Mouse (Mus musculus) embryonic facial prominence, embryonic 12.5 days (tissue): ENCODE measurements around the gene Kcnk15. TPM values are rescaled to one million over a fixed set of nuclear protein-coding genes. Genes with fewer than 3 reads are reported as not detected.
A peak's percentile ranks its signal among the peaks of the same experiment; 100 is the strongest.

Experiments
- ATAC-seq: fragments of 200-750 bp; cut with Nextera tagmentation; 2 replicates; pipeline ENCODE4 v1.8.0; 2017; ENCODE audit not compliant: insufficient number of reproducible peaks, insufficient read depth, low FRiP score, low TSS enrichment
- H3K27ac ChIP-seq: fragments of 300-500 bp; sonication (generic); 2 replicates; pipeline ENCODE4 v1.5.1; 2016; ENCODE audit warnings: mild to moderate bottlenecking
- H3K27me3 ChIP-seq: fragments of 300-500 bp; sonication (generic); 2 replicates; pipeline ENCODE4 v1.6.1; 2016; ENCODE audit warnings: mild to moderate bottlenecking, moderate library complexity
- H3K36me3 ChIP-seq: fragments of 300-500 bp; sonication (generic); 2 replicates; pipeline ENCODE4 v1.6.1; 2016; ENCODE audit warnings: mild to moderate bottlenecking
- H3K4me1 ChIP-seq: fragments of 300-500 bp; sonication (generic); 2 replicates; pipeline ENCODE4 v1.6.1; 2016
- H3K4me2 ChIP-seq: fragments of 300-500 bp; sonication (generic); replicated peaks from 2 replicates; pipeline ENCODE4 v1.6.1; 2016; ENCODE audit warnings: mild to moderate bottlenecking, moderate library complexity
- H3K4me3 ChIP-seq: fragments of 300-500 bp; sonication (generic); 2 replicates; pipeline ENCODE4 v1.5.1; 2016; ENCODE audit warnings: mild to moderate bottlenecking
- H3K9ac ChIP-seq: fragments of 300-500 bp; sonication (generic); 2 replicates; pipeline ENCODE4 v1.6.1; 2016; ENCODE audit warnings: mild to moderate bottlenecking, moderate library complexity
- H3K9me3 ChIP-seq: fragments of 300-500 bp; sonication (generic); 2 replicates; pipeline ENCODE4 v1.6.1; 2016; ENCODE audit warnings: mild to moderate bottlenecking, moderate library complexity
- WGBS: fragments of 180-500 bp; shearing (Covaris S2); methylation state at CpG from one replicate; pipeline ENCODE4 v1.1.7; 2016; 5-methylcytosine and 5-hydroxymethylcytosine counted together
- polyA plus RNA-seq: library from polyadenylated mRNA; unstranded; fragments of >200 nt; fragmentation: Nextera tagmentation; extraction: Ambion mirVana; gene quantifications from 2 replicates; pipeline ENCODE4 v1.2.1, GENCODE M21; 2016

Kcnk15 gene
- polyA plus RNA-seq, 1 experiment from 2014 or later = not detected

DNA sequence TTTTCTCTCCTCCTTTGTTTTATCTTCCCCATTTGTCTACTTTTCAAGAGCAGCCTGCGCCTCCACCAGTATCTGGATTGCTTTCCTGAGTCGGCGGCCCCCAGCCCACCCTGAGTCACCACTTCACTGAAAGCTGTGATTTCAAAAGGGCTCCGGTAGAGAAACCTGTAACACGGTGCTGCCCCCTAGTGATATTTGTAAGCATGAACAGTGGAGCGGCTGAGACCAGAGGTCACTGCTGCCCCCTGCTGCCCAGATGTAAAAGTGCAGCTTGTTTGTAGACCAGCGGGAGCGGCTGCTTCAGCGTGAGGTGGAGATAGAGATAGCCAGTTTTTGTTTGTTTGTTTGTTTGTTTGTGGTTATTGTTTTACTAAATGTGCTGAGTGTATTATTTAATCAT is 15.4 kb upstream of the Kcnk15 start:
- 29% methylated on average over 9 of the region's 9 CpGs for WGBS
- H3K9me3 ChIP-seq = no peaks in the 10 kb centered on the region
- H3K4me1 ChIP-seq = no peaks in the 10 kb centered on the region
- H3K27ac ChIP-seq = no peak overlapping the region
- no peak overlapping the region for H3K9ac ChIP-seq
- H3K4me3 ChIP-seq = no peak overlapping the region
- H3K27me3 ChIP-seq = no peaks in the 10 kb centered on the region
- no peaks in the 10 kb centered on the region for H3K36me3 ChIP-seq
- ATAC-seq = no peak
- no peak overlapping the region for H3K4me2 ChIP-seq

DNA sequence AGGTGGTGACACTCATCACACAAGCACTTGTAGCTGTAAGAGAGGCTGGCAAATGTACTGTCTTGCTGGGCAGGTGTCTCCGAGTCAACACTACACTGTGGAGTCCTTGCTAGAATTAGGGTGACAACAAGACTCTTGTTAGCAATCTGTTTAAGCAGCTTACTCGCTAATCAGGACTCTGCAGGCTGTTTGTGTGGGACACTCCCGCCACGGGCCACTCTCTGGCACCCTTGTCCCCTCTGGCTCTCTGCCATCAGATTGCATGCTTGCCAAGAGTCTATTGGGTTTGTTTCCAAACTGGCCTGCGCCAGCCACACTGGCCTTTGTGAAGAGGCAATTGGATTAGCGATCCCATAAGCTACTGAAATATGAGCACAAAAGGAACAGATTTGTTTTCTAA is 13.9 kb upstream of the Kcnk15 start:
- no peak overlapping the region for H3K4me2 ChIP-seq
- no peaks in the 10 kb centered on the region for H3K36me3 ChIP-seq
- H3K9ac ChIP-seq = no peak overlapping the region
- ATAC-seq = no peak
- no peaks in the 10 kb centered on the region for H3K4me1 ChIP-seq
- H3K9me3 ChIP-seq = no peaks in the 10 kb centered on the region
- H3K27me3 ChIP-seq = no peaks in the 10 kb centered on the region
- no peak overlapping the region for H3K27ac ChIP-seq
- WGBS = 67% methylated on average over 6 of the region's 6 CpGs
- no peak overlapping the region for H3K4me3 ChIP-seq

DNA sequence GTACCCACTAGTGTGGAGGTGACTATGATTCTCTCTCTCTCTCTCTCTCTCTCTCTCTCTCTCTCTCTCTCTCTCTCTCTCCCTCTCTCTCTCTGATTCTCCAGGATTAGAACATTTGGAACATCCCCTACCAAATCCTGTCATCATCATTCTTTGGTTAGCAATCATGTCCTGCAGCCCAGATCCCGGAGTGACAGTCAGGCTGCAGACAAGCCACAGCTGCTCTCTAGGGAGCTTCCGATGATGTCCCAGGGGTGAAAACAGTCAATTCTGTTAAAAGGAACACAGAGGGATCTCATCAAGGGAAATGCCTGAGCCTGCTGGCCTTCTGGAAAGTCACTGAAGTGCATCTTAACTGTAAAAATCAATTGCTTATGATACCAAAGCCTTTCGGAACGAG is 11.4 kb upstream of the Kcnk15 start:
- no peak overlapping the region for H3K9ac ChIP-seq
- H3K4me2 ChIP-seq = no peak overlapping the region
- H3K27ac ChIP-seq = no peak overlapping the region
- no peak for ATAC-seq
- H3K4me3 ChIP-seq = no peak overlapping the region
- H3K27me3 ChIP-seq = no peaks in the 10 kb centered on the region
- WGBS = 72% methylated on average over 4 of the region's 4 CpGs
- H3K36me3 ChIP-seq = no peaks in the 10 kb centered on the region
- H3K4me1 ChIP-seq = no peaks in the 10 kb centered on the region
- H3K9me3 ChIP-seq = no peaks in the 10 kb centered on the region

DNA sequence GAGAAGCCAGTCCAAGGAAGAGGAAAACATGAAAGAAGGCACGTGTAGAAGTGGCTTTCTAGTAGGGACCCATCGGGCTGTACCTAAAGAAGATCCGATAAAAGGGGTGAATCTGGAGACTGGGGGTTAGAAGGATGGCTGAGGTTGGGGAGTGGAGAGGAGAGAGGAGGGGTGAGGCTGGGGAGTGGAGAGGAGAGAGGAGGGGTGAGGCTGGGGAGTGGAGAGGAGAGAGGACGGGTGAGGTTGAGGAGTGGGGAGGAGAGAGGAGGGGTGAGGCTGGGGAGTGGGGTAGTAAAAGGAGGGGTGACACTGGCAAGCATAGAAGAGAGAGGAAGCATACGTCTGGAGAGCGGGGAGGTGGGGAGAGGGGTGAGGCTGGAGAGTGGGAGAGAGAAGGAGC is 3.8 kb downstream of the Kcnk15 start:
- ATAC-seq = 0 out of 2 replicates have a peak, but pooled peaks have one; percentile 18
- H3K27me3 ChIP-seq = peaks cover 78% of the 10 kb centered on the region

DNA sequence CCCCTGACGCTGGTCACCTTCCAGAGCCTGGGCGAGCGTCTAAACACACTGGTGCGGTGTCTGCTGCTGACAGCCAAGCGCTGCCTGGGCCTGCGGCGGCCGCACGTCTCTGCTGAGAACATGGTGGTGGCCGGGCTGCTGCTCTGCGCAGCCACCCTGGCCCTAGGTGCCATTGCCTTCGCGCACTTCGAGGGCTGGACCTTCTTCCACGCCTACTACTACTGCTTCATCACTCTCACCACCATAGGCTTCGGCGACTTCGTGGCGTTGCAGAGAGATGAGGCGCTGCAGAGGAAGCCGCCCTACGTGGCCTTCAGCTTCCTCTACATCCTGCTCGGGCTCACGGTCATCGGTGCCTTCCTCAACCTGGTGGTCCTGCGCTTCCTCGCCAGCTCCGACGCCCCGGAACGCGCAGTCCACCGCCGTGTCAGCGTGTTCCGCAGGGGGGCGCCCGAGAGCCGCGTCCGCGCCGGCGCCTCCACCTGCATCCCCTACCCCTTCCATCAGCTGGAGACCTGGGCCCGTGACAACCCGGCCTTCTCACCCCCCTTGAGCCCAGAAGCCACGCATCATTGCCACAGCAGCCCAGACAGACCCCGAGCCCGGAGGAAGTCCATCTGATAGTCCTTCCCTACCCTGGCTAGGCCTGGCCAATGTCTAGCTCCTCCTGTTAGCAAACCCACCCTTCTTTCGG is 5.0 kb downstream of the Kcnk15 start:
- Histone ChIP-seq H3K36me3 (no peaks in the 10 kb centered on the region), H3K9me3 (no peaks in the 10 kb centered on the region), H3K4me2 (peak overlapping the region; percentile 31; the same call in 1 of the 2 replicates), H3K9ac (no peak overlapping the region), H3K4me1 (peaks cover 5% of the 10 kb centered on the region; the same call in 1 of the 2 replicates), H3K4me3 (no peak overlapping the region), H3K27me3 (peaks cover 73% of the 10 kb centered on the region), H3K27ac (no peak overlapping the region)
- ATAC-seq = peak; percentile 42
- WGBS = 15% methylated on average over 50 of the region's 50 CpGs

More for the DNA sequence above, 3.8 kb downstream of the Kcnk15 start:
- Histone ChIP-seq H3K9me3 (no peaks in the 10 kb centered on the region), H3K27ac (no peak overlapping the region), H3K4me1 (peaks cover 5% of the 10 kb centered on the region; the same call in 1 of the 2 replicates), H3K4me3 (no peak overlapping the region), H3K9ac (no peak overlapping the region), H3K4me2 (no peak overlapping the region), H3K36me3 (no peaks in the 10 kb centered on the region)
- WGBS = 79% methylated on average over 6 of the region's 6 CpGs

GRCm38 (mm10) chr2:163865311-163865710 is 11.9 kb downstream of the Kcnk15 start:
- no peak overlapping the region for H3K4me3 ChIP-seq
- WGBS = 90% methylated on average over 5 of the region's 5 CpGs
- H3K36me3 ChIP-seq = no peaks in the 10 kb centered on the region
- ATAC-seq = no peak
- no peak overlapping the region for H3K27ac ChIP-seq
- H3K9ac ChIP-seq = no peak overlapping the region
- no peaks in the 10 kb centered on the region for H3K9me3 ChIP-seq
- no peak overlapping the region for H3K4me2 ChIP-seq
- no peaks in the 10 kb centered on the region for H3K4me1 ChIP-seq
- peaks cover 10% of the 10 kb centered on the region; the same call in 1 of the 2 replicates for H3K27me3 ChIP-seq

DNA sequence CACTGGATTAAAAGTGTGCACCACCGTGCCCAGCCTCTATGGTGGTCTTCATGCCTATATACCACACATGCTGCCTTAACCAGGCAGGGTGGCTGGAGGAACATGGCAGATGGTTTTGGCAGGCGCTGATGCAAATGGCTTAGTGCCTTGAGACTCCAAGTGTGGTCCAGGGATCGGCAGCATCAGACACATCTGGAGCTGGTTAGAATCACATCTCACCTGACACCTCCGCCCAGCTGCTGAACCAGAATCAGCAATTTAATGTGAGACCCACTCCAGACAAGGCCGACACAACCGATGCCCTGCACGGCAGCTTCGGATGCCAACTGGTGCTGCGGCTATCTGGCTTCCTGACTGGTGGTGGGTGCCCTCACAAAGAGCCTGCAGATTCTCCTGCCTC is 12.6 kb downstream of the Kcnk15 start:
- Histone ChIP-seq H3K4me2 (no peak overlapping the region), H3K27me3 (peaks cover 10% of the 10 kb centered on the region; the same call in 1 of the 2 replicates), H3K4me3 (no peak overlapping the region), H3K9me3 (no peaks in the 10 kb centered on the region), H3K36me3 (no peaks in the 10 kb centered on the region), H3K27ac (no peak overlapping the region), H3K4me1 (no peaks in the 10 kb centered on the region), H3K9ac (no peak overlapping the region)
- WGBS = 72% methylated on average over 9 of the region's 9 CpGs
- no peak for ATAC-seq

GRCm38 (mm10) chr2:163869783-163870182 is 16.3 kb downstream of the Kcnk15 start:
- no peak for ATAC-seq
- 51% methylated on average over 5 of the region's 5 CpGs for WGBS
- no peaks in the 10 kb centered on the region for H3K4me1 ChIP-seq
- H3K4me2 ChIP-seq = no peak overlapping the region
- no peaks in the 10 kb centered on the region for H3K27me3 ChIP-seq
- H3K36me3 ChIP-seq = no peaks in the 10 kb centered on the region
- no peak overlapping the region for H3K4me3 ChIP-seq
- H3K9me3 ChIP-seq = no peaks in the 10 kb centered on the region
- H3K27ac ChIP-seq = no peak overlapping the region
- H3K9ac ChIP-seq = no peak overlapping the region

DNA sequence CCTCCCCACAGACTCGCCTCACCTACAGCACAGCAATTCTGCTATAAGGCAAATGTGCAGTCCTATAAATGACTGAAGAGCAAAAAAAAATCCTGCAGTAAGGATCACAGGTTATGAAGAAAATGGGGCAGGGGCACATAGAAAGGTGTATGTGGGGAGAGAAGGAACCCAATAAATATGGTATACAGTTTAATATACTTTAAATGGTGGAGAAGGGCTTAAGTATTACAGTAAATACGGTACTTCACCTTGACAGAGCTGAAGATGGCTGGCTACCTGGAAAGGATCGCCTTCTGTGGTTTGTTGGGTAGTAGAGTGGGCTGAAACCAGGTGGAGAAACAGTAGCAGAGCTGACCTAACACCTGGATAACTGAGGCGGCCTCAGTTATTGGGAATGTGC is 17.8 kb downstream of the Kcnk15 start:
- Histone ChIP-seq H3K27ac (no peak overlapping the region), H3K4me2 (no peak overlapping the region), H3K9ac (no peak overlapping the region), H3K27me3 (no peaks in the 10 kb centered on the region), H3K4me1 (no peaks in the 10 kb centered on the region), H3K4me3 (no peak overlapping the region), H3K9me3 (no peaks in the 10 kb centered on the region), H3K36me3 (no peaks in the 10 kb centered on the region)
- ATAC-seq = no peak
- 81% methylated on average over 4 of the region's 4 CpGs for WGBS

GRCm38 (mm10) chr2:163871906-163872305 is 18.5 kb downstream of the Kcnk15 start:
- Histone ChIP-seq H3K9ac (no peak overlapping the region), H3K4me2 (no peak overlapping the region), H3K9me3 (no peaks in the 10 kb centered on the region), H3K4me1 (no peaks in the 10 kb centered on the region), H3K27me3 (no peaks in the 10 kb centered on the region), H3K4me3 (no peak overlapping the region), H3K27ac (no peak overlapping the region), H3K36me3 (no peaks in the 10 kb centered on the region)
- ATAC-seq = no peak
- WGBS = 48% methylated on average over 3 of the region's 3 CpGs

DNA sequence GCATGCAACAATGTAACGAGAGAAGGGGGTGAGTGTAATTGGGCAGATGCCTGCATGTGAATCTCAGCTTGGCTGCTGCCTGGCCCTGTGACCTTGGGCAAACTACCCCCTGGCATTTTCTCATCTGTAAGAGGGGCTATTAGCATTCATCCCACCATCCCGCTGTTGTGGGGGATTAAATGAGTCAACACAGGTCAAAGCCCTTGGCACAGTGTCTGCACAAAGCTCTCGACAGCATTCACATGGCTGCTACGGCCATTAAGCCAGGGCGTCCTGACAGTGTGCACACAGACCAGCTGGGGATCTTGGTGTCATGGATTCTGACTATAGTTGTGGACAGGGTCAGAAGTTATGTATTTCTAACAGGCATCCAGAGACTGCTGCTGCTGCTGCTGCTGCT is 21.4 kb downstream of the Kcnk15 start:
- Histone ChIP-seq H3K36me3 (no peaks in the 10 kb centered on the region), H3K9me3 (no peaks in the 10 kb centered on the region), H3K27ac (no peak overlapping the region), H3K4me3 (no peak overlapping the region), H3K9ac (no peak overlapping the region), H3K4me2 (no peak overlapping the region), H3K27me3 (no peaks in the 10 kb centered on the region), H3K4me1 (no peaks in the 10 kb centered on the region)
- ATAC-seq = no peak
- 38% methylated on average over 5 of the region's 5 CpGs for WGBS

DNA sequence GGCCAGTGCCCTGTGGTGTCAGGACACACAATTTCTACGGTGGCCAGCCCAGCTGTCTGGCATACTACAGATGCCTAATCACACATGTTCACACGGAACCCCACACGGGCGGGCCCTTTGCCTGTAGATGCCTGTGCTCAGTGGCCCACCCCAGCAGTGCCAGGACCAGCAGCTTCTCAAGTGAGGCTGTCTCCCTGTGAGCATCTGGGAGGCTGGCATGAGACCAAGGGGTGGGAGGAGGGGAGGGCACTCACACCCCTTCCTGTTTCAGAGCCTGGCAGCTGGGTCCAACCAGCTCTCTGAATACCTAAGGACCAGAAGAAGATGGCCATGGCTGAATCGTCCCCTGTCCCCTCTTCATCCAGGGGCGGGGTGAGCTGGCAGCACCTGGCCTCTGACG is 22.0 kb downstream of the Kcnk15 start:
- 80% methylated on average over 7 of the region's 7 CpGs for WGBS
- Histone ChIP-seq H3K27me3 (no peaks in the 10 kb centered on the region), H3K9ac (no peak overlapping the region), H3K27ac (no peak overlapping the region), H3K4me3 (no peak overlapping the region), H3K9me3 (no peaks in the 10 kb centered on the region), H3K36me3 (no peaks in the 10 kb centered on the region), H3K4me2 (no peak overlapping the region), H3K4me1 (no peaks in the 10 kb centered on the region)
- no peak for ATAC-seq
